Mouse (Mus musculus) hindbrain, postnatal 0 days (tissue): ENCODE data around the gene 4930452B06Rik. TPM values are rescaled to one million over a fixed set of nuclear protein-coding genes. Genes with fewer than 3 reads are reported as not detected.

Experiments used
- ATAC-seq: fragments of 200-750 bp; cut with Nextera tagmentation; 2 replicates; pipeline ENCODE4 v1.8.0; 2017; ENCODE audit warnings: mild to moderate bottlenecking, moderate TSS enrichment, moderate library complexity
- DNase-seq: peaks from one replicate; pipeline ENCODE4 v3.0.0-alpha.2; 2015; ENCODE audit warnings: low spot score
- H3K27ac ChIP-seq: fragments of 300-500 bp; sonication (generic); 2 replicates; pipeline ENCODE4 v1.5.1; 2014; ENCODE audit warnings: mild to moderate bottlenecking
- H3K27me3 ChIP-seq: fragments of 300-500 bp; sonication (generic); 2 replicates; pipeline ENCODE4 v1.6.1; 2014; ENCODE audit warnings: low read length, mixed read lengths; ENCODE audit not compliant: insufficient read depth
- H3K36me3 ChIP-seq: fragments of 300-500 bp; sonication (generic); 2 replicates; pipeline ENCODE4 v1.6.1; 2014; ENCODE audit warnings: low read length, mixed read lengths; ENCODE audit not compliant: insufficient read depth
- H3K4me1 ChIP-seq: fragments of 300-500 bp; sonication (generic); 2 replicates; pipeline ENCODE4 v1.6.1; 2014; ENCODE audit warnings: antibody characterized with exemption, low read length, mixed read lengths; ENCODE audit not compliant: insufficient read depth
- H3K4me2 ChIP-seq: fragments of 300-500 bp; sonication (generic); 2 replicates; pipeline ENCODE4 v1.6.1; 2014; ENCODE audit warnings: low read depth, mild to moderate bottlenecking, low read length, moderate library complexity, mixed read lengths
- H3K4me3 ChIP-seq: fragments of 300-500 bp; sonication (generic); 2 replicates; pipeline ENCODE4 v1.5.1; 2014; ENCODE audit warnings: low read length
- H3K9ac ChIP-seq: fragments of 300-500 bp; sonication (generic); replicated peaks from 2 replicates; pipeline ENCODE4 v1.6.1; 2014; ENCODE audit warnings: mild to moderate bottlenecking, low read length, moderate library complexity, mixed read lengths
- H3K9me3 ChIP-seq: fragments of 300-500 bp; sonication (generic); 2 replicates; pipeline ENCODE4 v1.6.1; 2016; ENCODE audit warnings: low read length, mixed read lengths
- CTCF ChIP-seq: IDR thresholded peaks from 2 replicates; pipeline ENCODE4 v1.5.1; 2016; ENCODE audit warnings: antibody characterized with exemption, control low read depth, low read depth
- WGBS: fragments of 180-500 bp; shearing (Covaris S2); extraction: QIAGEN DNeasy Blood & Tissue Kit; methylation state at CpG from one replicate; pipeline ENCODE4 v1.1.7; 2014; 5-methylcytosine and 5-hydroxymethylcytosine counted together
- polyA plus RNA-seq: library from polyadenylated mRNA; unstranded; fragments of >200 nt; fragmentation: Nextera tagmentation; extraction: Ambion mirVana; gene quantifications from 2 replicates; pipeline ENCODE4 v1.2.1, GENCODE M21; 2015
- total RNA-seq: library from RNA; depleted of rRNA; stranded (reverse); fragments of >200 nt; gene quantifications from 2 replicates; pipeline ENCODE4 v1.2.3, GENCODE M21; 2014

The 4930452B06Rik gene
- total and polyA plus RNA-seq, 2 experiments from 2014 or later: 8.9 to 9.0 TPM

- Histone ChIP-seq H3K36me3 (no peaks in the 10 kb centered on the region), H3K27ac (no peak overlapping the region), H3K4me3 (no peak overlapping the region), H3K9me3 (no peaks in the 10 kb centered on the region), H3K4me2 (no peak overlapping the region), H3K4me1 (no peaks in the 10 kb centered on the region), H3K27me3 (no peaks in the 10 kb centered on the region), H3K9ac (no peak overlapping the region)
- no peak for TF ChIP-seq CTCF
- ATAC-seq: no peak
- WGBS: 90% methylated on average over 2 of the region's 2 CpGs
- DNase-seq: no peak
These were observed 161.8 kb downstream of the 4930452B06Rik start for GRCm38 (mm10) chr14:8504206-8504605.

- 95% methylated on average over 3 of the region's 3 CpGs for WGBS
- no peak for TF ChIP-seq CTCF
- Histone ChIP-seq H3K36me3 (no peaks in the 10 kb centered on the region), H3K27me3 (no peaks in the 10 kb centered on the region), H3K4me3 (no peak overlapping the region), H3K9ac (no peak overlapping the region), H3K9me3 (no peaks in the 10 kb centered on the region), H3K4me2 (no peak overlapping the region), H3K4me1 (no peaks in the 10 kb centered on the region), H3K27ac (no peak overlapping the region)
- no peak for ATAC-seq
- no peak for DNase-seq
These were observed 162.7 kb downstream of the 4930452B06Rik start for GRCm38 (mm10) chr14:8503345-8503744.

- H3K36me3 ChIP-seq: no peaks in the 10 kb centered on the region
- H3K9me3 ChIP-seq: no peaks in the 10 kb centered on the region
- H3K27ac ChIP-seq: no peak overlapping the region
- no peaks in the 10 kb centered on the region for H3K27me3 ChIP-seq
- ATAC-seq: no peak
- TF ChIP-seq CTCF: no peak
- H3K4me2 ChIP-seq: no peak overlapping the region
- 93% methylated on average over 5 of the region's 5 CpGs for WGBS
- H3K9ac ChIP-seq: no peak overlapping the region
- DNase-seq: no peak
- H3K4me1 ChIP-seq: no peaks in the 10 kb centered on the region
- H3K4me3 ChIP-seq: no peak overlapping the region
These were observed 163.5 kb downstream of the 4930452B06Rik start for GRCm38 (mm10) chr14:8502496-8502895.

- Histone ChIP-seq H3K9ac (no peak overlapping the region), H3K27ac (no peak overlapping the region), H3K9me3 (no peaks in the 10 kb centered on the region), H3K4me3 (no peak overlapping the region), H3K4me2 (no peak overlapping the region), H3K36me3 (no peaks in the 10 kb centered on the region), H3K27me3 (no peaks in the 10 kb centered on the region), H3K4me1 (no peaks in the 10 kb centered on the region)
- TF ChIP-seq CTCF: no peak
- 95% methylated on average over 2 of the region's 2 CpGs for WGBS
- ATAC-seq (no peak), DNase-seq (no peak)
These were observed 170.3 kb downstream of the 4930452B06Rik start for GRCm38 (mm10) chr14:8495691-8496090.

GRCm38 (mm10) chr14:8494952-8495351 lies 171.1 kb downstream of the 4930452B06Rik start:
- H3K4me1 ChIP-seq: no peaks in the 10 kb centered on the region
- H3K36me3 ChIP-seq: no peaks in the 10 kb centered on the region
- WGBS: 45% methylated on average over 4 of the region's 4 CpGs
- no peaks in the 10 kb centered on the region for H3K9me3 ChIP-seq
- no peaks in the 10 kb centered on the region for H3K27me3 ChIP-seq
- H3K9ac ChIP-seq: no peak overlapping the region
- ATAC-seq (no peak), DNase-seq (no peak)
- no peak overlapping the region for H3K4me3 ChIP-seq
- TF ChIP-seq CTCF: no peak
- H3K27ac ChIP-seq: no peak overlapping the region
- no peak overlapping the region for H3K4me2 ChIP-seq

GRCm38 (mm10) chr14:8494260-8494659 lies 171.8 kb downstream of the 4930452B06Rik start:
- Histone ChIP-seq H3K4me3 (no peak overlapping the region), H3K27me3 (no peaks in the 10 kb centered on the region), H3K9me3 (no peaks in the 10 kb centered on the region), H3K9ac (no peak overlapping the region), H3K27ac (no peak overlapping the region), H3K4me2 (no peak overlapping the region), H3K36me3 (no peaks in the 10 kb centered on the region), H3K4me1 (no peaks in the 10 kb centered on the region)
- no peak for TF ChIP-seq CTCF
- WGBS: 81% methylated on average over 1 of the region's 1 CpGs
- ATAC-seq: no peak
- DNase-seq: no peak

- Histone ChIP-seq H3K4me2 (no peak overlapping the region), H3K27me3 (no peaks in the 10 kb centered on the region), H3K27ac (no peak overlapping the region), H3K36me3 (no peaks in the 10 kb centered on the region), H3K9ac (no peak overlapping the region), H3K4me3 (no peak overlapping the region), H3K4me1 (peaks cover 5% of the 10 kb centered on the region; the same call in 1 of the 2 replicates), H3K9me3 (no peaks in the 10 kb centered on the region)
- WGBS: 55% methylated on average over 5 of the region's 5 CpGs
- no peak for ATAC-seq
- DNase-seq: no peak
- TF ChIP-seq CTCF: no peak
These were observed 187.9 kb downstream of the 4930452B06Rik start for GRCm38 (mm10) chr14:8478098-8478497.
